Mouse (Mus musculus): ENCODE data around the gene Bnipl. TPM values are rescaled to one million over a fixed set of nuclear protein-coding genes. Genes with fewer than 3 reads are reported as not detected.

Bnipl gene
- polyA plus RNA-seq, 1 experiment = not detected

Other genes with a start within 250 kb of the Bnipl start
- gene Zfp687, start 235.7 kb downstream of the Bnipl start, polyA plus RNA-seq (2012; ENCODE audit: insufficient read depth, insufficient read length, missing spikeins) = 5.7 and 6.1 TPM in 2 replicates
- 168 and 202 TPM in 2 replicates for gene Psmd4, start 208.6 kb downstream of the Bnipl start, polyA plus RNA-seq (2012; ENCODE audit: insufficient read depth, insufficient read length, missing spikeins)
- 12.7 and 14.5 TPM in 2 replicates for gene Pip5k1a, start 144.3 kb downstream of the Bnipl start, polyA plus RNA-seq (2012; ENCODE audit: insufficient read depth, insufficient read length, missing spikeins)
- gene Vps72, start 140.2 kb downstream of the Bnipl start, polyA plus RNA-seq (2012; ENCODE audit: insufficient read depth, insufficient read length, missing spikeins) = 18.8 and 26.2 TPM in 2 replicates
- gene Tmod4, start 126.7 kb downstream of the Bnipl start, polyA plus RNA-seq (2012; ENCODE audit: insufficient read depth, insufficient read length, missing spikeins) = 7.3 and 12.4 TPM in 2 replicates
- gene Scnm1, start 117.2 kb downstream of the Bnipl start, polyA plus RNA-seq (2012; ENCODE audit: insufficient read depth, insufficient read length, missing spikeins) = 34.7 and 62.1 TPM in 2 replicates
- 7.3 and 7.6 TPM in 2 replicates for gene Lysmd1, start 117.1 kb downstream of the Bnipl start, polyA plus RNA-seq (2012; ENCODE audit: insufficient read depth, insufficient read length, missing spikeins)
- 2.7 and 2.8 TPM in 2 replicates for gene Tnfaip8l2, start 108.8 kb downstream of the Bnipl start, polyA plus RNA-seq (2012; ENCODE audit: insufficient read depth, insufficient read length, missing spikeins)
- 1.5 and 2.6 TPM in 2 replicates for gene Sema6c, start 90.7 kb downstream of the Bnipl start, polyA plus RNA-seq (2012; ENCODE audit: insufficient read depth, insufficient read length, missing spikeins)
- gene Gabpb2, start 33.3 kb downstream of the Bnipl start, polyA plus RNA-seq (2012; ENCODE audit: insufficient read depth, insufficient read length, missing spikeins) = 11.3 and 12.2 TPM in 2 replicates
- gene Cdc42se1, start 22.5 kb downstream of the Bnipl start, polyA plus RNA-seq (2012; ENCODE audit: insufficient read depth, insufficient read length, missing spikeins) = 23.3 and 29.2 TPM in 2 replicates
- 3.5 and 7.0 TPM in 2 replicates for gene Mllt11, start 19.0 kb downstream of the Bnipl start, polyA plus RNA-seq (2012; ENCODE audit: insufficient read depth, insufficient read length, missing spikeins)
- gene Gm128, start 9.6 kb downstream of the Bnipl start, polyA plus RNA-seq (2012; ENCODE audit: insufficient read depth, insufficient read length, missing spikeins) = not detected in 2 replicates
- gene Mindy1, start 30.2 kb upstream of the Bnipl start, polyA plus RNA-seq (2012; ENCODE audit: insufficient read depth, insufficient read length, missing spikeins) = 22.1 and 23.5 TPM in 2 replicates
- 11.9 and 16.3 TPM in 2 replicates for gene Prune1, start 30.9 kb upstream of the Bnipl start, polyA plus RNA-seq (2012; ENCODE audit: insufficient read depth, insufficient read length, missing spikeins)
- gene Anxa9, start 56.0 kb upstream of the Bnipl start, polyA plus RNA-seq (2012; ENCODE audit: insufficient read depth, insufficient read length, missing spikeins) = 0.63 and 1.5 TPM in 2 replicates
- gene Cers2, start 63.6 kb upstream of the Bnipl start, polyA plus RNA-seq (2012; ENCODE audit: insufficient read depth, insufficient read length, missing spikeins) = 178 and 185 TPM in 2 replicates
- gene Setdb1, start 106.0 kb upstream of the Bnipl start, polyA plus RNA-seq (2012; ENCODE audit: insufficient read depth, insufficient read length, missing spikeins) = 6.7 and 7.5 TPM in 2 replicates
- gene 4930558C23Rik, start 151.6 kb upstream of the Bnipl start, polyA plus RNA-seq (2012; ENCODE audit: insufficient read depth, insufficient read length, missing spikeins) = not detected in 2 replicates
- gene Arnt, start 183.2 kb upstream of the Bnipl start, polyA plus RNA-seq (2012; ENCODE audit: insufficient read depth, insufficient read length, missing spikeins) = 17.2 and 18.4 TPM in 2 replicates
- gene Ctsk, start 248.1 kb upstream of the Bnipl start, polyA plus RNA-seq (2012; ENCODE audit: insufficient read depth, insufficient read length, missing spikeins) = 7.5 and 12.3 TPM in 2 replicates